Mouse (Mus musculus) embryonic facial prominence, embryonic 14.5 days (tissue): ENCODE measurements around the gene Kdm4c. TPM values are rescaled to one million over a fixed set of nuclear protein-coding genes. Genes with fewer than 3 reads are reported as not detected.

Experiments
- ATAC-seq: fragments of 200-750 bp; cut with Nextera tagmentation; 2 replicates; pipeline ENCODE4 v1.8.0; 2017; ENCODE audit warnings: low read depth, moderate number of reproducible peaks, moderate TSS enrichment
- DNase-seq: peaks from one replicate; pipeline ENCODE4 v3.0.0-alpha.2; 2015; ENCODE audit warnings: low spot score
- H3K27ac ChIP-seq: fragments of 300-500 bp; sonication (generic); replicated peaks from 2 replicates; pipeline ENCODE4 v1.5.1; 2014; ENCODE audit warnings: low read depth, mild to moderate bottlenecking, low read length, moderate library complexity
- H3K27me3 ChIP-seq: fragments of 300-500 bp; sonication (generic); replicated peaks from 2 replicates; pipeline ENCODE4 v1.6.1; 2014; ENCODE audit warnings: low read length; ENCODE audit not compliant: control insufficient read depth, insufficient read depth
- H3K36me3 ChIP-seq: fragments of 300-500 bp; sonication (generic); 2 replicates; pipeline ENCODE4 v1.6.1; 2014; ENCODE audit warnings: low read length, mixed read lengths; ENCODE audit not compliant: control insufficient read depth, insufficient read depth
- H3K4me1 ChIP-seq: fragments of 300-500 bp; sonication (generic); 2 replicates; pipeline ENCODE4 v1.6.1; 2014; ENCODE audit warnings: antibody characterized with exemption, low read length; ENCODE audit not compliant: control insufficient read depth, insufficient read depth
- H3K4me2 ChIP-seq: fragments of 300-500 bp; sonication (generic); 2 replicates; pipeline ENCODE4 v1.6.1; 2014; ENCODE audit warnings: low read depth, mild to moderate bottlenecking, low read length, moderate library complexity, mixed read lengths
- H3K4me3 ChIP-seq: fragments of 300-500 bp; sonication (generic); 2 replicates; pipeline ENCODE4 v1.5.1; 2014; ENCODE audit warnings: low read depth, mild to moderate bottlenecking, low read length
- H3K9ac ChIP-seq: fragments of 300-500 bp; sonication (generic); 2 replicates; pipeline ENCODE4 v1.6.1; 2014; ENCODE audit warnings: low read depth, mild to moderate bottlenecking, low read length, moderate library complexity, mixed read lengths
- H3K9me3 ChIP-seq: fragments of 300-500 bp; sonication (generic); 2 replicates; pipeline ENCODE4 v1.6.1; 2016; ENCODE audit warnings: low read length; ENCODE audit not compliant: control insufficient read depth
- WGBS: fragments of 180-500 bp; shearing (Covaris S2); extraction: QIAGEN DNeasy Blood & Tissue Kit; methylation state at CpG from one replicate; pipeline ENCODE4 v1.1.7; 2014; 5-methylcytosine and 5-hydroxymethylcytosine counted together
- polyA plus RNA-seq: library from polyadenylated mRNA; unstranded; fragments of >200 nt; fragmentation: Nextera tagmentation; extraction: Ambion mirVana; gene quantifications from 2 replicates; pipeline ENCODE4 v1.2.1, GENCODE M21; 2014

Gene Kdm4c
- polyA plus RNA-seq, 1 experiment from 2014 or later = 16.7 TPM

DNA sequence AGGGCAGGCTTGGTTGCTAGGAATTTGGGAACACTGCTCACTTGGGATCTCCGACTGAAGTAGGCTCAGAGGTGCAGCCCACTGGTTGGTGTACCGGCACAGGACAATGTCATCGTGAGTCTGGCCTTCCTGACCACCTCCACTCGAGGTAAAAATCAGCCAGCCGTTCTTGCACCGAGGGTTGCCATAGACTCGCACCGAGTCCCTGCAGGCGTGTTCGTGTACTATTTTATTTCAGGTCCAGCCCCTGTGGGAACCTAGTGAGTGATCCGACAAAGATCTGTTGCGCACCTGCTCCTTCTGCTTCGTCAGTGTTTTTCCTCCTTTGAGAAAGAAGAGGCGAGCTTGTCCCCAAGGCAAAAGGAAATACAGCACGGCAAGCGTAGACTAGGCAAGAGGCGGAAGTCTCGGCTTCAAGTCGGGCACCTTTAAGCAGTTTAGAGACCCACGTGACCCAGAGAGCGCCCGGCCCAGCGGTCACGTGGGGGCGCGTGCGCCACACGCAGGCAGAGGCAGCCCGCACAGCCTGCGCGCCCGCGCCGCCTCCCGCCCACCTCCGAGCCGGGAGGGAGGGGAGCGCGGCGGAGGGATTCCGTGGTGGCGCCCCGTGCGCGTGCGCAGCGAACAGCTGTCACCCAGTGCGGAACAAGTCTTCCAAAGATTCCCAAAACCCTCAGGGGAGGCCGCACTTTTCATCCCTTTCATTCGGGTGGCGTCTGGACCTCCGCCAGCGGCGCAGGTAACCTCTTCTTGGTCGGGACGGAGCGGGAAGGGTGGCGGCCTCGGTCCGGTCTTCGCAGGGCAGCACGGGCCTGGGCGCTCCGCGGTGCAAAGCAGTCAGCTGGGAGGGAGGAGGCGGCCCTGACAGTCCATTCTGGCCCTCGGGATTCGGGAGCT lies 9.3 kb downstream of the Kdm4c start:
- Histone ChIP-seq H3K36me3 (no peaks in the 10 kb centered on the region), H3K4me2 (peak overlapping the region; percentile 82), H3K9me3 (no peaks in the 10 kb centered on the region), H3K9ac (peak overlapping the region; percentile 93), H3K27ac (peak overlapping the region; percentile 88), H3K4me3 (peak overlapping the region; percentile 88), H3K27me3 (no peaks in the 10 kb centered on the region), H3K4me1 (peaks cover 11% of the 10 kb centered on the region; the same call in 1 of the 2 replicates)
- peak; percentile 98 for DNase-seq
- peak; percentile 98 for ATAC-seq
- under 1% methylated on average over 48 of the region's 68 CpGs for WGBS

DNA sequence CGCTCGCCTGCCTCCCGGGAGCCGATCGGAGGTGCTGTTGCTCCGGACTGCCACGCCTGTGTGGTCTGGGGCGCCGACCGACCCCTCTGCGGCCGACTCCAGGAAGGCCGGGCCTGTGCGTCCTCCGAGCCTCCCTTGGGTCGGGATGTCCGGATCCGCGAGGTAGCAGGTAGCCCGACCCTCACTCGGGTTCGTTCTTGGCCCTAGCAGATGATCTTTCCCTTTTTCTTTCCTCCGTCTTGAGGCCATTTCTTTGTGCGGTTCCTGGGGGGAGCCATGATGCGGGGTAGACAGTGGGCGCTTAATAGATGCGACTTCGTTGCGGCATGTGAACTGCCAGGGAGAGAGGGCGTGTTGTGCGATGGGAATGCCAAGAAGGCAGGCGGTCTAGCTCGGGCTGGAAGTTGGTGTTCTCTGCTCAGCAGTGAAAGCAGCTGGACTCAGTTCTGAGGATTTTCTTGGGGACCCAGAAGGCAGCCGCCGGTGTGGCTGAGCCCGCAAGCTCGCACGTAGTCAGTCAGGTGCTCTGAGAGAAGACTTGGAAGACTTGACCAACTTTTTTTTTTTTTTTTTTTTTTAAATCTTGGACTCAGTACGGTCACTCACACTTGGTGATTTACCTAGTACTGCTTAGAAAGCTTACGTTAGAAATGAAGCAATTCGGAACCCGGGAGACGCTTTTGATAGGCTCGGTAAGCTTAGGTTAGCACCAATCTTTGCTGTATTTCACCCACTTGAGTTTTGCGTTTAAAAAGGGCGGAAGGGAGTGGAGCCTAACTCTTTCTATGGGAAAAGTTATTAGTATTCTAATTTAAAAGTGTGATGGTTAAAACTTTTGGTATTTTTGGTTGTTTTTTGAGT lies 10.2 kb downstream of the Kdm4c start:
- H3K9me3 ChIP-seq = no peaks in the 10 kb centered on the region
- H3K4me3 ChIP-seq = peak overlapping the region; percentile 88
- WGBS = 2% methylated on average over 32 of the region's 46 CpGs
- peaks cover 11% of the 10 kb centered on the region; the same call in 1 of the 2 replicates for H3K4me1 ChIP-seq
- peak overlapping the region; percentile 82 for H3K4me2 ChIP-seq
- H3K27ac ChIP-seq = peak overlapping the region; percentile 88
- ATAC-seq (peak; percentile 10), DNase-seq (peak; percentile 70)
- H3K36me3 ChIP-seq = no peaks in the 10 kb centered on the region
- H3K9ac ChIP-seq = peak overlapping the region; percentile 93
- no peaks in the 10 kb centered on the region for H3K27me3 ChIP-seq

DNA sequence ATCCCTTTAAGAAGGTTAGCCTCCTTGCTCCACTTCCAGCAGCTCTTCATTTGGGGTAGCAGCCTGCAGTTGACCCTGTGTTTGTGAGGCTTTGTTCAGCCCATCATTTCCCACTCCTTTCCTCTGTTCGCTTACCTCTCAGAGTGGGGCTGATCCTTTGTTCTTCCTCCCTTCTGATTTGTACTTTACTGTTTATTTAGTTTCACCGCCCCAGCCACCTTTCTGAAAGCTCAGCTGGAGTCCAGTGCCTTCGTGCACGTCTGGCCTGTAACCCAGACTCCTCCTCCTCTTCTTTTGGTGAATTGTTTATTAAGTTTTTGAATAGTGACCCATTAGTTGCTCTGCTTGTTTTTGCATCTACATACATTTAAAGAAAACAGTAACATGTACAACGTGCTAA lies 15.6 kb downstream of the Kdm4c start:
- ATAC-seq (no peak), DNase-seq (no peak)
- H3K4me2 ChIP-seq = no peak overlapping the region
- 57% methylated on average over 5 of the region's 5 CpGs for WGBS
- H3K4me1 ChIP-seq = 0 out of 2 replicates have a peak, but pooled peaks cover 5% of the 10 kb centered on the region
- H3K4me3 ChIP-seq = no peak overlapping the region
- no peaks in the 10 kb centered on the region for H3K36me3 ChIP-seq
- H3K27me3 ChIP-seq = no peaks in the 10 kb centered on the region
- no peak overlapping the region for H3K27ac ChIP-seq
- no peaks in the 10 kb centered on the region for H3K9me3 ChIP-seq
- no peak overlapping the region for H3K9ac ChIP-seq

DNA sequence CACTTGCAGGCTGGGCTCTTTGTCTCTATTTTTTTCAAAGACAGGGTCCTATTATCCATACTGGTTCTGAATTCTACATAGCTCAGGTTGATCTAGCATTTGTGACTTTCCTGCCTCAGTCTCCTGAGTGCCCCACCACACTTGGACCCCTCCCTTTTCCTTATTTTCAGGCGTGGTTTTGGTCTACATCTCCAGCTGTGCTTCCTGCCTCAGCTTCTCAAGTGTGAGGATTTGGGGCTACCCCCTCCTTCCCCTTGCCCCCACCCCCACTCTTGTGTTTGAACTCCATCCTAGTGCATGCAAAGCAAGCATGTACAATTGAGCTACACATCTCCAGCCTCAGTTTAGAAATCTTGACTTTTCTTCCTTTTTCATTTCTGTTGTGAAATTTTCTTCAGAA lies 16.2 kb downstream of the Kdm4c start:
- DNase-seq (no peak), ATAC-seq (no peak)
- Histone ChIP-seq H3K9me3 (no peaks in the 10 kb centered on the region), H3K27me3 (no peaks in the 10 kb centered on the region), H3K27ac (no peak overlapping the region), H3K4me1 (0 out of 2 replicates have a peak, but pooled peaks cover 3% of the 10 kb centered on the region), H3K4me3 (no peak overlapping the region), H3K4me2 (no peak overlapping the region), H3K36me3 (peaks cover 3% of the 10 kb centered on the region; the same call in 1 of the 2 replicates), H3K9ac (no peak overlapping the region)
- WGBS = 45% methylated on average over 1 of the region's 1 CpGs

DNA sequence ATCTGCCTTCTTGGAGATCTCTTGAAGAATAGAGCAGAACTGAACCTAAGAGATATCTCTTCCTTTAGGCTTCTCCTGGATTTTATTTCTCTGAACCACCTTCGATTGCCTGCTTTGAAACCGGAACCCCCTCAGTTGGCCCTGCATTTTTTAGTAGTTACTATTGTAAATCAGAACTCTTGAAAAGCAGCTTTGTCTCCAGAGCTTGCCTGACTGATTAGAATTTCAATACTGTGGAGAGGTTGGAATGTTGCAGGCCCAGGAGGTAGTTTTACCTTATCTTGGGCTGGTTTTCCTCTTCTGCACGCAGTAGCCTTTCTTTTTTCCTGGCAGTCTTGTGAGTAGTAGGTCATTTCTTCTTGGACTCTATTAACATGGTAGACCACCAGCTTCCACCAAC lies 17.0 kb downstream of the Kdm4c start:
- Histone ChIP-seq H3K9ac (no peak overlapping the region), H3K27ac (no peak overlapping the region), H3K4me1 (no peaks in the 10 kb centered on the region), H3K4me2 (no peak overlapping the region), H3K27me3 (no peaks in the 10 kb centered on the region), H3K36me3 (peaks cover 11% of the 10 kb centered on the region; the same call in 1 of the 2 replicates), H3K9me3 (no peaks in the 10 kb centered on the region), H3K4me3 (no peak overlapping the region)
- 29% methylated on average over 3 of the region's 3 CpGs for WGBS
- DNase-seq = peak; percentile 6
- ATAC-seq = no peak

DNA sequence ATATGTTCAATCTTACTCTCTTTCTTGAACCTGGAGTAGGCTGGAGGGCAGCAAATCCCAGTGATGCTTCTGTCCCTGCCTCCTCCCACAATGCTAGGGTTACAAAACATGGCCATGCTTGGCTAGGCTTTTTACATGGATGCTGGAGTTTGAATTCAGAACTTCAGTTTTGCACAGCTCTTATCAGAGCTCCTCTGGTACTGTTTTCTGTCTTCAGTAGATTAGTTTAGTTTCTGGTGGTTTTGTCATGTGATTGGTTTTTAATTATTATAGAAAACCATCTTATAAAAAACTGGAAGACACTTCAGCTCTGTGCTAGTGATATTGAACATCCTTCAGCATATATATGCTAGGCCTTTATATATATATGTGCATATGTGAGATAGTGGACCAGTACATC lies 19.6 kb downstream of the Kdm4c start:
- H3K4me2 ChIP-seq = no peak overlapping the region
- no peak overlapping the region for H3K27ac ChIP-seq
- no peak for DNase-seq
- no peak overlapping the region for H3K9ac ChIP-seq
- ATAC-seq = no peak
- no peaks in the 10 kb centered on the region for H3K9me3 ChIP-seq
- H3K4me3 ChIP-seq = no peak overlapping the region
- H3K4me1 ChIP-seq = no peaks in the 10 kb centered on the region
- H3K36me3 ChIP-seq = peaks cover 15% of the 10 kb centered on the region; the same call in 1 of the 2 replicates
- no peaks in the 10 kb centered on the region for H3K27me3 ChIP-seq

DNA sequence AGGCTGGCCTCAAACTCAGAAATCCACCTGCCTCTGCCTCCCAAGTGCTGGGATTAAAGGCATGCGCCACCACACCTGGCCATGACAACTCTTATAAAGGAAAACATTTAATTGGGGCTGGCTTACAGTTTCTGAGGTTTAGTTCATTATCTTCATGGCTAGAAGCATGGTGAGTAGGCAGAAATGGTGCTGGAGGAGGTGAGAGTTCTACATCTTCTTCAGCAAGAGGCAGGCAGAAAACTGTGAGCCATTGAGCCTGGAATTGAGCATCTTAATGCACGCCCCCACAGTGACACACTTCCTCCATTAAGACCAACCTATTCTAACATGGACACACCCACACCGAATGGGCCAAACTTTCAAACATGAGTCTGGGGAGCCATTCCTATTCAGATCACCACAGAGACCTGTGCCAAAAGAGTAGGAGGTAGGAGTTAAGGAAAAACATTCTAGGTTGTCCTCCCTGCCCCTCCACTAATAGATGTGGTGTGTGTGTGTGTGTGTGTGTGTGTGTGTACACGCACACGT lies 22.2 kb downstream of the Kdm4c start:
- no peak for ATAC-seq
- Histone ChIP-seq H3K4me1 (no peaks in the 10 kb centered on the region), H3K9me3 (no peaks in the 10 kb centered on the region), H3K4me3 (no peak overlapping the region), H3K9ac (no peak overlapping the region), H3K27me3 (no peaks in the 10 kb centered on the region), H3K36me3 (peaks cover 22% of the 10 kb centered on the region), H3K4me2 (no peak overlapping the region), H3K27ac (no peak overlapping the region)
- no peak for DNase-seq
- 94% methylated on average over 5 of the region's 5 CpGs for WGBS

DNA sequence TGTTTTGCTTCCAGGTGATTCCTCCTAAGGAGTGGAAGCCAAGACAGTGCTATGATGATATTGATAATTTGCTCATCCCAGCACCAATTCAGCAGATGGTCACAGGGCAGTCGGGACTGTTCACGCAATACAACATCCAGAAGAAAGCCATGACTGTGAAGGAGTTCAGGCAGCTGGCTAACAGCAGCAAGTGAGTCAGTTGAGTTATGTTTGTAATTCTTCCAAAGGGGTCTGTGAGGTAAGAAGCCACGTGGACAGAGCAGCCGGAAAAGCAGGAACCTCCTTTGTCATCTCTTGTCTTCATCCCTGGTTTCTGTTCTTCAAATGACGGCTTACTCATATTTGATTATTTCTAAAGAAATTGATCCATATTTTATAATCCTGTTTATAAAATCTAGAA lies 28.9 kb downstream of the Kdm4c start:
- DNase-seq (no peak), ATAC-seq (no peak)
- no peak overlapping the region for H3K27ac ChIP-seq
- H3K36me3 ChIP-seq = peaks cover 26% of the 10 kb centered on the region
- no peaks in the 10 kb centered on the region for H3K4me1 ChIP-seq
- no peak overlapping the region for H3K9ac ChIP-seq
- no peak overlapping the region for H3K4me3 ChIP-seq
- no peak overlapping the region for H3K4me2 ChIP-seq
- H3K9me3 ChIP-seq = no peaks in the 10 kb centered on the region
- WGBS = 90% methylated on average over 5 of the region's 5 CpGs
- H3K27me3 ChIP-seq = no peaks in the 10 kb centered on the region
